Mouse (Mus musculus): ENCODE data around the gene Uvrag. TPM values are rescaled to one million over a fixed set of nuclear protein-coding genes. Genes with fewer than 3 reads are reported as not detected.

The Uvrag gene
- total RNA-seq, 2 experiments from 2014 or later, result 6.6 to 8.5 TPM

DNA sequence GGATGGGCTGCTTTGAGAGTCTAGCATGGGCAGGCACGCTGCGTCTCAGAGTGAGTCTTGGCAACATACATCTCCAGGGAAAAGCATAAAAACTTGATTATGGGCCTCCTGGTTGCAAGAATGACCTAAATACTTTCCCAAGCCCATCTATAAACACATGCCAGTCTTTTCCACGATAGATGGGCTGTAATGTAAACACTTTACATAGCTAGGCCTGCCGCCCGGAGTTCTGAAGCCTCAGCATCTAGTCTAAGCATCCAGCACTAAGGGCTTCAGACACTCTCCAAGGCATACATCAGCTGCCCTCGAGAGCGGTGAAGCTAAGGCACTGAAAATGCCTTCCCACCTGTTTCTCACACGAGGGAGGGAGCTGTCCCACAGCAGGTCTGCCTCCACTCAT is 229.7 kb downstream of the Uvrag start:
- ATAC-seq (replicated peaks; ENCODE audit: low FRiP score, poor library complexity, severe bottlenecking), result no peak

DNA sequence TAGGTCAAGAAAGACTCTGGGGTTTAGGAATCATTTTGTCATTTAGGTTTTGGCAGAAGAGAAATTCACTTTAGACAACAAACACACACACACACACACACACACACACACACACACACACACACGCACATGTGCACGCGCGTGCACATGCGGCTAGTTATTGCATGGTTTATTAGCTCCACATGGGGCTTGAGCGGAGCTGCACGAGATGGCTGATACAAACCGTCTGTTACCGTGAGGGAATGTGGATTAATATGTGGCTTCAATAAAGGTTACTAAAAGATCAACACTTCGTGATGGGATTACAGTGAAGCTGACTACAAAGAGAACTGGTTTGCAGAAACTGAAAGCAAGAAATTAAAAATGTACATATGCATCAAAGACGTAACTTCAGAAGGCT is 230.2 kb downstream of the Uvrag start:
- no peak for ATAC-seq (replicated peaks; ENCODE audit: low FRiP score, poor library complexity, severe bottlenecking)

GRCm38 (mm10) chr7:98910164-98910563 is 230.8 kb downstream of the Uvrag start:
- ATAC-seq (replicated peaks; ENCODE audit: low FRiP score, poor library complexity, severe bottlenecking), result no peak

DNA sequence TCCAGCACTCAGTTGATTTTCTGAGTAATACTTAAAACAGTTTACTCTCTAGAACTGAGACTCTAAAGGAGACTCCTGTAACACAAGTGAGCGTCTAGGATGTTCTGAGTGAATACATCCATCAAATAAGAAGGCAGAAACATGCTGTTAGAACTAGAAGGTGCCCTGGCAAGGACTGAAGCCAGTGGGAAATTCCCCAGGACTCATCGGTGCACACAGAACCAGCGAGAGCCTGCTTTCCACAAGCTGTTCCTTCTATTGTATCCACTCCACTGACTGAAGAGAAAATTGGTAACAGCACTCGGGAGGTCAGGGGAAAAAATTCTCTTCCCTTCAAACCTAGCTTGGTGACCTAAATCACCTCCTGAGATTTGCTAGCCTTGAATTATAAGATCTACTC is 233.5 kb downstream of the Uvrag start:
- no peak for ATAC-seq (replicated peaks; ENCODE audit: low FRiP score, poor library complexity, severe bottlenecking)

DNA sequence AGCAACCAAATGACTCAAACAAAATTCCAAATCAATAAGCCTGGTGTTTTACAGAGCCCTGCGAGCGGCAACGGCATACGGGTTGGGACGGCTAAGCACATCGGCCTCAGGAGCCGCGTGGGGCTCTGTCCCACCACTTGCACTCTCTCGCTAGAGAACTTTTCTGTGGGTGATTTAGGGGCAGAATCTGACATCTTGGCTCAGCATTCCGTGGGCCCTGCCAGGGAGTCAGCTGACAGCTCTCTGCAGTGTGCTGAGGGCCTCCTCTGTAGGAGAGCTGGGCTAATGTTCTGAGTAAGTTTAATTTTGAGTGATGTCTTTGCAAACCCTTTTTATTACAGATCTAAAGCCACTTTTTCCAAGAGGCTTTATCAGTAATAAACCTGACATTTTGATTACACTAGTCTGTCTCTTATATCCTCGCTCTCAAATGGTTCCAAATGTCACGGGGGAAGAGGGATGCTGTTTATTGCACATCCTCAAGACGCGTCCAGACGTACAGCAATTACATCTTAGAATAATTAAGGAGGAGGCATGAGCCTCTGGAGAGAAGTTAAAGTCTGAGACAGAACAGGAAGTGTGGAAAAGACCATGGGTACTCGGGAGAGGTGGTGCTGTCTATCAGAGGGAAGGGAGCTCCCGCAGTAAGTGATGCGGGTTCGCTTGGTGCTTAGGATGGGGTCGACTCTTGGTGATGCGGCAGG is 236.1 kb downstream of the Uvrag start:
- no peak for ATAC-seq (replicated peaks; ENCODE audit: low FRiP score, poor library complexity, severe bottlenecking)

GRCm38 (mm10) chr7:98903884-98904283 is 237.1 kb downstream of the Uvrag start:
- no peak for ATAC-seq (replicated peaks; ENCODE audit: low FRiP score, poor library complexity, severe bottlenecking)

DNA sequence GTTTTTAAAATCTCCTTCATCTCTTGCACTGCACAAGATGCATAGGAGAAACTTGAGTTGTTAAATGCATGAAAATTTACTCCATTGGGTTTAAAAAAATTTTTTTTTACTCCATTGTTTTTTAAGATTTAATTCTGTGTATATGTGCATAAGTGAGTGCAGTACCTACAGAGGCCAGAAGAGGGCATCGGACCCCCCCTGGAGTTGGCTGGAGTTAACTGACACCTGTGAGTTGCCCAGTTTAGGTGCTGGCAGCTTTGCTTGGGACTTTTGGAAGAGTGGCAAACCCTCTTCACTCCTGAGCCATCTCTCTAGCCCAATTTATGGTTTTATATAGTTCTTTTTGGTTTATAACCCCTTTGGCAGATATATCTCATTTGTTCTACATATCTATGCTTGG is 239.8 kb downstream of the Uvrag start:
- no peak for ATAC-seq (replicated peaks; ENCODE audit: low FRiP score, poor library complexity, severe bottlenecking)

DNA sequence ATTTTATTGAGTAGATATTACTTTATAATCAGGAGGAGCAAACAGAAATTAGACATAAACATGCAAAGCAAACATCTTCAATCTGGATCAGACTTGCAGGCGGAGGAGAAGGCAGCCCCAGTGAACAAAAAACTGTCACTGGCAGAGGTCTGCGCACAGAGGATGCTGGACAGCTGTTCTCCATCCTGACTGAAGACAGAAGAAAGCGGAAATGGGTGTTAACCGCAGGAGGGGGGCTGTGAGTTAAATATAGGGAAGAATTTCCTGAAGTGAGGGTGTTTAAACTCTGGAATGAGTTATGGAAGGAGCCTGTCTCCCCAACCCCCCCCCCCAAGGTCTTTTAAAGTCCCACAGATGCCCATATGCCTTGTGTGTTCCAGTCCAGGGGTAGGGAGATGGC is 241.1 kb downstream of the Uvrag start:
- no peak for ATAC-seq (replicated peaks; ENCODE audit: low FRiP score, poor library complexity, severe bottlenecking)

DNA sequence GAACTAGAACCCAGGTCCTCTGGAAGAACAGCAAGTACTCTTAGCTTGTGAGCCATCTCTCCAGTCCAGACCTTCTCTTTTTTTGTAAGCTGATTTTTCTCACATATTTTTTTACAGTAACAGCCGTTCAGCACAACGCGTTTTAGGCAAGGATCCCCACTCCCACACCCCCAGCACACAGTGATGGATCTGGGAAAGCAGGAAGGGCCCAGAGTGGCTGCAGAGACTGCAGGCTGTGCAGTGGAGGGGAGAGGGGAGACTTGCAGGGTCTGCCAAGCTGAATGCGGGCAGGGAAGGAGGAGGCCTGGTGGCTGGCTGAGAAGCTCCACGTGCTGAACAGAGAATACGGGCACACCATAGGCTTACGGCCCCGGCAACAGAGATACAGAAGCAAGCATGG is 243.6 kb downstream of the Uvrag start:
- no peak for ATAC-seq (replicated peaks; ENCODE audit: low FRiP score, poor library complexity, severe bottlenecking)

DNA sequence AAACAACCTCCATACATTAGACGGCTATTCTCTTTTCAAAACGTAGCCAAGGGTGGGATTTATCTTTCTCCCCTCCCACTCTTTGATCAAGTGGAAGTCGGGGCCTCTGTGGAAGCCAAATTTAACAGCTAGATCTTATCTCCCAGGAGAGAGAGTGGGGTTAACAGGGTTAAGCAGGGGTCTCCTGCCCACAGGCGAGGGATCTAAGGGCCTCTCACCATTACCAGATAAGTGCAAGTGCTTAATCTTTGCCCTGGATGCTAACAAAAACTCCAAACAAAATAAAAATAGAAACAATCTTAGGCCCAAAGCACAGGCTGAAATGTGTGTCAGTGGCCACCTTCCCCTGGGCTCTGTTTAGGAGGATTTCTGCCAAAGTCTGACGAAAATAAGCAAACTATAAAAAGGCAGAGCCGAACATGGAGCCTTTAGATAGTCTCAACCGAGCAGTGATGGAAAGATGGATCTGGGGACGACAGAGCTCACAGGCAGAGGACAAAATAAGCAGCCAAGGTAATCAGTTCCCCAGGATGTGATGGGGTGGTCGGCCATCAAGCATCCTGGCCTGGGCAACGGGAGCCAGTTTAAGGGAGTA is 245.3 kb downstream of the Uvrag start:
- no peak for ATAC-seq (replicated peaks; ENCODE audit: low FRiP score, poor library complexity, severe bottlenecking)

- no peak for ATAC-seq (replicated peaks; ENCODE audit: low FRiP score, poor library complexity, severe bottlenecking)
Measured at GRCm38 (mm10) chr7:98894768-98895167, 246.2 kb downstream of the Uvrag start.

DNA sequence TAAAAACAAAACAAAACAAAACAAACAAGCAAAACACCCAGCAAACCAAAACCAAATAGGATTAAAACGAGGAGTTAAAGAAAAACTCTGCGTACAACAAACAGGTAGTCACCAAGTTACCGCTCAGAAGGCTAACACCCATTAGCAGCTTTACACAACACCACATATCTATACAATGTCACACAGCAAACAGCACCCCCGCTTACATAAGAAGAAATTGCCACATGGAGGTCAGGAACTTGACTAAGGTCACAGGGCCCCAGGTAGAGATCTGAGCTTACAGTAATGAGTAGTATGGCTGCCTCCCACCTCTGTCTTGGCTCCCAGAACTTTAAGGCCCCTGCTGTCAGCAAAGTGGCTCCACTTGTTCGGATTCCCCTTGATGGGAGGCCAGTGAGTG is 246.6 kb downstream of the Uvrag start:
- ATAC-seq (replicated peaks; ENCODE audit: low FRiP score, poor library complexity, severe bottlenecking), result no peak

GRCm38 (mm10) chr7:98893144-98893543 is 247.8 kb downstream of the Uvrag start:
- no peak for ATAC-seq (replicated peaks; ENCODE audit: low FRiP score, poor library complexity, severe bottlenecking)

DNA sequence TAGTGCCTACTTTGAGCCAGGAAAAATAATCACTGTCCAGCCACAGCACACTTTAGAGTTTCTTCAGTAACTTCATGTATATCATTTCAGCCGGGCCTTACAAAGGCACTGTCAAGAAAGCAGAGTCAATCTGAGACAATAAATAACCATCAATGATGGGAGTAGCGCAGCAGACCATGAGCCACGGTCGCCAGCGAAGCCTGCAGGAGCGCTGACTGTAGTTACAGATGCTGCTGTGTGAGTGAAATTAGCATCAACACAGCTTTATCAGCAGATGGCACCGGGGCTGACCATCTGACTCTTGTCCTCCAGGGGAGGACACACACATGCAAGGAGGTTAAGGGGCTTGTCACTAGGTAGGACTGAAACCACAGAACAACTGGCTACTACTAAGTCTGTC is 251.7 kb downstream of the Uvrag start:
- ATAC-seq (replicated peaks; ENCODE audit: low FRiP score, poor library complexity, severe bottlenecking), result no peak

DNA sequence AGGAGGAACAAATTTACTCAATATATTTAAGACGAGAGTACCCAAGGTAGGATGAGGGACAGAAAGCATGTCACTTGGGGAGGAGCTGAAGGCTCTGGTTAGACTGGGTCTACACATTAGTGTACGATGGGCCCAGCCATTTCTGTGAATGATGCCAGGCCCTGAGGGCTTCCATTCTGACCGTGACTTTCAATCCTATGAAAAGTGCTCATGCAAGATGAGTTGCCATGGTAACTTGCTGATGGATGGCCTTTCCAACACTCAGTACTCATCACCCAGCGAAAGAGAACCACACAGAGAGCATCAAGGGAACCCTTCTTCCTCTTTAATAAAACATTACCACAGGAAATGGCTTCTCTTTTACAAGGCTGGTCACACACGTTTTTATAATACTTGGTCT is 252.1 kb downstream of the Uvrag start:
- no peak for ATAC-seq (replicated peaks; ENCODE audit: low FRiP score, poor library complexity, severe bottlenecking)

GRCm38 (mm10) chr7:98887811-98888261 is 253.1 kb downstream of the Uvrag start:
- no peak for ATAC-seq (replicated peaks; ENCODE audit: low FRiP score, poor library complexity, severe bottlenecking)

DNA sequence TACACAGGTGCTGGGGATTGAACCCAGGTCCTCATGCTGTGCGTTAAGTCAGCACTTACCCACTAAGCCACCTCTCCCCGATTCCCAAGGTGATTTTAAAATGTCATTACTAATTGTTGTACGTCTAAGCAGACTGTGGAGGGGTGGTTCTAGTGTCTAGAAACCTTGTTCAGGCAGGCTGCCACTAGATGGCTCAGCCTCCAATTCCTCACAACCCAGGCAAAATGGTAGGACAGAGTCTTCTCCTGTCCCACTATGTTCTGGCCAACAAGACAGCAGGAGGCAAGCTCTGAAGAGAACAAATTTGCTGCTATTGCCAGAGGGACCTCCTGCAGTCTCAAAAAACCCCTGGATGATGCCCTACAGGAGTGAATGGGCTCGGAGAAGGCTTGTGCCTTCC is 259.1 kb downstream of the Uvrag start:
- no peak for ATAC-seq (replicated peaks; ENCODE audit: low FRiP score, poor library complexity, severe bottlenecking)

DNA sequence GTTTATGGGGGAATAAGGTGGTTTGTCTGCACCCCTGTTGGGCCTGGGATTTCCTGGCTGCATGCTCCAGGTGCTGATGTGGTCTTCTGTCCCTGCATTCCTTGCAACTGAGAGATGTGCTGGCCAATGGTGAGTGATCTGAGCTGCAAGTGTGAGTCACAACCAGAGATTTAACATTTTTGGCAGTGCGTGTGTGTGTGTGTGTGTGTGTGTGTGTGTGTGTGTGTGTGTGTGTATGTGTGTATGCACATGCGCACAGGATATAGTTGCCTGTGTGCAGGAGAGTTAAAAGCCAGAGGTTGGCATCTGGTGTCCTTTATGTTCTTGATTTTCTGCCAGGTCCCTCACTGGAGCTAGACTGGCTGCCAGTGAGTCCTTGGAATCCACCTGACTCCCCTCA is 261.8 kb downstream of the Uvrag start:
- no peak for ATAC-seq (replicated peaks; ENCODE audit: low FRiP score, poor library complexity, severe bottlenecking)

- no peak for ATAC-seq (replicated peaks; ENCODE audit: low FRiP score, poor library complexity, severe bottlenecking)
Measured at GRCm38 (mm10) chr7:98876119-98876518, 264.8 kb downstream of the Uvrag start.

DNA sequence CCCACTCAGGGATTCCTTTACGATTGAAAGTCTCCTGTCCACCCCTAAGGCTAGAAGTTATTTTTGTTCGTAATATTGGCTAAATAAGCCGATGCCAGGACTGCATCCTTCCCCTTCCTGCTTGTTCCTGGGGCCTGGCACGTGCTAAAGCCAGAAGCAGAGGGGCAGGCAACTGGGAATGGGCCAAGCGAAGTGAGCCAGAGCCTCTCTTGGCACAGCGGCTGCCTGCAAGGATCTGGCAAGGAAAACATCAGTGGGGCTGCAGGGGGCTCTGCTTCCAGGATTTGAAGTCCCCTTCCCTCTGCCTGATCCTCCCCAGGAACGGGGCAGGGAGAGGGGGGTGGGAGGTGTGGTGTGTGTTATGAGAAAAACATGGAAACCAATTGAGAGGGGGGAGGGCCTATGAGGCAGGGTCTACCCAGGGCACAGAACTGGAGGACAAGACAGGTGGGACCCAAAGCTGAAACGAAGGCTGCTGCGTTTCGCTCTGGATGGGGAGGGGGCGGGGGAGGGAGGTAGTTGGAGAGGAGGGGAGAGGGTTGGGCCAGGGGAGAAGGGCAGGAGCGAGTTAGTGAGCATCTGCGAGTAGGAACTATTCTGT is 265.5 kb downstream of the Uvrag start:
- ATAC-seq (replicated peaks; ENCODE audit: low FRiP score, poor library complexity, severe bottlenecking), result no peak

DNA sequence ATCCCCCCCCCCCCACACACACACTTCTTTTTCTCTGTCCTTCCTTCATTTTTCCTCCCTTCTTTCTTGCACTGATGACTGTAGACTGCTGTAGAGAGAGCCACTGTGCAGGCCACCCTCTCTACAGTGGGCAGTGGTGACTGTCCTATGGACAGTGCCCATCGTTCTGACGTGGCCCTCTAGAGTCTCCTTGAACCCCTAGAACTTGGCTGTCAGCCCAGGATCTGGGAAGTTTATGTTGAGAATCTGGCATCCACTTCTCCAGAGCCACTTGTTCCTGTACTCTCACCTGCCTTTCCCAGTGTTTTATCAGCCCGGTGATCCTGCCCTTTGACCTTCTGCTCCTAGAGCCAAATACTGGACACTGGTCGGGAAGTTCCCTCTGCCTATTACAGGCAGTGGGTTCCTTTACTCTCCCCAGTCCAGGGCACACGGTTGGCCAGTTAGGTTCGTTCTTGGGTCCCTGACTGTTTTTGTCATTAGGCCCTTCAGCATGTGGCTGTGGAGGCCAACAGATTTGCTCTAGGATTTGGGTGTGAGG is 266.5 kb downstream of the Uvrag start:
- no peak for ATAC-seq (replicated peaks; ENCODE audit: low FRiP score, poor library complexity, severe bottlenecking)
